Mouse (Mus musculus) left cerebral cortex, postnatal 4 days (tissue): Measurements from ENCODE around the gene Agr3. TPM values are rescaled to one million over a fixed set of nuclear protein-coding genes. Genes with fewer than 3 reads are reported as not detected.

Experiments used
- DNase-seq: peaks from one replicate; pipeline ENCODE4 v3.0.0-alpha.2; 2022
- intact Hi-C: fragments of 180-260 bp; cut with DNase I; formaldehyde crosslinking; loops from one replicate; pipeline ENCODE4 v1.15.1; 2025
- total RNA-seq, 2 experiments: library from RNA; stranded (reverse); gene quantifications; 2 replicates each; pipeline ENCODE4 v1.2.3; 2021

The Agr3 gene
- total RNA-seq = not detected

DNA sequence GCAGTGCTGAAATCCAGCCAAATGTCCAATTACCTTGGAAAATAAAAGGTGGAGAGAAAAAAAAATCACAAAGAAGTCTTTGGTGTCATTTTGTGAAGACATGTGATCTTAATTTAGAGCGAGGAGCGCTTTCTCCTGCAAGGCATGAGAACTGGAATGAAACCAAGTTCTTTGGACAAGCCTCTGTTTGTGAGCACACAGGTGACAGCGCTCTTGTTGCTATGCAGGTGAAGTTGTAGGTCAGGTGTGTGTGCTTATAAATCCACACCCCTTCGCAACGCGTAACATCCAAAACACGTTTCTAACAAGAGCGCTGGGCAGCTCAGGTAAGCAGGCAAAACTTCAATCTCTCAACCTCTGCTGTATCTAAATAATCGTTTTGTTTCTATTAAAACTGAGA, at the start of gene Agr3:
Agr3 (plus strand) TSS at position 219 of the 400 bp plus-strand sequence.
- no peak for DNase-seq
- intact Hi-C loops = no loop called here

GRCm38 (mm10) chr12:35884892-35885558, 40.4 kb upstream of the Agr3 start:
- intact Hi-C loops = no loop called here
- peak; percentile 25 for DNase-seq

DNA sequence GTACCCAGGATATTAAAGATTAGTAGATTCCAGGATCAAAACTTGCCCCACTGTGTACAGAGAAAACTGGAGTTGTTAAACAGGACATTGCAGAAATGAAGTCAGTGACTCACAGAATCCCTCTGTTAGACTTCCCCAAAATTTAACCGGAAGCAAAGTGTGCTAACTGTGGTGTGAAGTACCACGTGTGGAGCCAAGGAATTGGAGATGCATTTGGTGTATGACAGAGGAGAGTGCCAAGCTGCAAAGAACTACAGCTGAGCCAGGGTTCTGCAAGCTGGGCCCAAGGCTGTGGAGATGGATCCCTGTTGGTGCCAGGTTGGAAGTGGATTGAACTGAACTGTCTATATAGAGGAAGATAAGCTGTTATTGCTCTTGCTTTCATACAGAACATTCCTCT, 36.0 kb upstream of the Agr3 start:
- intact Hi-C loops = no loop called here
- DNase-seq = no peak

DNA sequence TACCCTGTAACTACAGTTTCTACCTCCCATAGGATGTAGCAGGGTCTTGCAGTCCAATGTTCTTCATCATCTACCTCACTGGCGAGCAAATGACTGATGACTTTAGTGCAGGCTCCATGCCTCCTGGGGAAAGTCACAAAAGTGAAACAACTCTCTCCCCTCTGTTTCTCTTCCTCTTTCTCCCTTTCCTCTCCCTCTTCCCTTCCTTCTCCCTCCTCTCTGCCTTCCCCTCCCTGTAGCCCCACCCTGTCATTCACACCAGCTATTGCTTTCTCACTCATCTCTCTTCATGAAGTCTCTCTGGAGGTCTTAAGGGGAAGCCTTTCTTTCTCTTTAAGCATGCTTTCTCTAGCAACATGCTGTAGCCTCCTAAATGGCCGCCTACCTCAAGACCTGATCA, 34.7 kb upstream of the Agr3 start:
- no peak for DNase-seq
- intact Hi-C loops = loop anchor here (10.0 kb wide), 1 partner anchor 774 kb away; no protein-coding TSS in a partner anchor

DNA sequence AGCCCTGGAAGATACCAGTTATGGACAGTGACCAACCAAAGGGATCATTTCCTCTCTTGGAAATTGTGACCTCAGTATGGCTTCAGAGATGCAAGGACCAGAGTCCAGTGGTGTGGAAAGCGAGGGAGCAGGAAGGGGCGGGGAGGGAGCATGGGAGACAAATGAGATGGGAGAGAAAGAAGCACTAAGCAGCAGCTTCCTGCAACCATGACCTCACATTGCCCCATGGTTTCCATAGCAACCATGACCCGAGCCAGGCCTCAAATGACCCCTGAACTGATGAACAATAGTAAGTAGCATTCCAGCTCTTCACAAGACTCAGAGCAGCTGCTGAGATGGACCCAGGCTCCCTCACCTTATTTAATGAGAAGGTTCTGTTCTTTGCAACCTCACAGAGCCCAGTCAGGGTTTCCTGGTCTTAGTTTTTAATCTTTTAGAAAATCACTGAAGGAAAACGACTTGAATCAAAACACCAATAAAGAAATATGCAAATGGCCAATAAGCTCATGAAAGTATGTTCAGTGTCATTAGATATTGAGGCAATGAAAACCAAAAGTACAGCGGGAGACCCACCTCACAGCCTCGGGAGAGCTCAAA, 31.0 kb upstream of the Agr3 start:
- DNase-seq = no peak

GRCm38 (mm10) chr12:35895875-35896763, 29.3 kb upstream of the Agr3 start:
- DNase-seq = peak; percentile 75
- intact Hi-C loops = loop anchor here (5.0 to 10.0 kb wide), 3 partner anchors 146 to 769 kb away; partner anchors contain the start of gene Tspan13

More for the DNA sequence above, 31.0 kb upstream of the Agr3 start:
- intact Hi-C loops = loop anchor here (10.0 kb wide), 1 partner anchor 770 kb away; no protein-coding TSS in a partner anchor

- no peak for DNase-seq
- intact Hi-C loops = loop anchor here (5.0 to 10.0 kb wide), 3 partner anchors 145 to 768 kb away; partner anchors contain the start of gene Tspan13
Observed at GRCm38 (mm10) chr12:35896764-35897282, 28.6 kb upstream of the Agr3 start.

- intact Hi-C loops = no loop called here
- DNase-seq = no peak
Observed at GRCm38 (mm10) chr12:35910632-35911031, 14.8 kb upstream of the Agr3 start.

DNA sequence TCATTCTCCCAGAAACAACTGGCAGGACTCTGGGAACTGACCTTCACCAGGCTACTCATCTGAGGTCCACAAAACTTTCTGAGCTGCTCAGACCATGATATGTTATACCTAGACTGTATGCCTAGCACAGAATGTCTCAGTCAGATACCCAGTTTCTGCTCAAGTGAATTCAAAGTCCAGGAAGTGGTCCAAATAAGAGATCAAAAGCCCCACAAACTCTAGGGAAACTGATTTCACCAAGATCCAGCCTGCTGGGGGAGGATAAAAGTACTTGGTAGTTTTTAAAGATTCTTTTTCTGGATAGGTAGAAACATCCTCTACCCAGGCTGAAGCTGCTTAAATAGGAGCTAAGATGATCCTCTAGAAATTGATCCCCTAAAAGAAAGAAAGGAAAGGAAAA, 9.6 kb upstream of the Agr3 start:
- no peak for DNase-seq
- intact Hi-C loops = no loop called here

DNA sequence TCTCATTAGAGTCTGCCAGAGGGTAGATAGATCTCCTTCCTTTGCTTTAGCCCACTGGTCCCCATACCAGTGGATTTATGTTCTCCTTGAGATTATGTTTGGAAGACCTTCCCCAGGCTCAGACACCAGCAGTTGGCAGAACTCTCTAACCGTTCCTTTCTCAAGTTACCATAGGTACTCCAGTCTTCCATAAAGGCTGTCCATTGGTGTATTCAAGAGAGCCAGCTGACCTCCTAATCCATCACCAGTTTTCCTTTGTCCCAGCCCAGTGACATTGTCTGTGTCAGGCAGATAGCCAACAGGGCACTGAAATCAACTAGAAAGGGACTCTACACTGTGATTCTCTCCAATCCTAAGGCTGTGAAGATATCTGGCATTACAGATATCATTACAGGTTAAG, 9.0 kb upstream of the Agr3 start:
- DNase-seq = peak; percentile 12
- intact Hi-C loops = no loop called here

DNA sequence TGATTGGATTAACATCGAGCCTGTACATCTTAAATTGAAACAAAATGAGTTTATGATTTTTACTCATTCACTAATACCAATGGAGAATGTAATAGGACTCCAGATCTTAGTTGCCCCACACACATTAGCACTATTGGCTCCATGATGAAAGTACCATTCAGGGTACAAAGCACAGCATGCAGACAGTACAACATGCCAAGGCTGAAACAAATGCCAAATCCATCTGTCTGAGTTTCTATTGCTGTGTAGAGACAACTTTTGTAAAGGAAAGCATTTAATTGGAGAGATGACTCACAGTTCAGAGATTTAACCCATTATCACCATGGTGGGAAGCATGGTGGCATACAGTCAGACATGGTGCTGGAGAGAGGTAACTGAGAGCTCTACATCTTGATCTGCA, 7.4 kb upstream of the Agr3 start:
- intact Hi-C loops = no loop called here
- DNase-seq = peak; percentile 24

DNA sequence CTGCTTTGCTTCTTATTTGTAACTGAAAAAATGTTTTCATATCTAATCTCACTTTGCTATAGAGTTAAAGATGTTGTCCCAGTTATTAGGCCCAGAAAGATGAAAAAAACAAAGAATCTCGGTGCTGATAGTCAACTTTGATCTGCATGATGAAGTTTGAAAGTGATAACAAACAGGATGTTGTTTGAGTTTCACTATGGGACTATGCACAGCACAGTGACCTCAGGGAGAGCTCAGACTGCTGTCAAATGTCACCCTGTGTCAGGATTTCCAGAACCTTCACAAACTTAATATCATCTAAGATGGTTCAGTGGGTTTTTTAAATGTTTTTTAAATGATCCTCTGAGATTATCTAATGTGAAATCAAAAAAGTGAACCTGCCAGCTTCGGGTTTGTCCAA, 2.4 kb downstream of the Agr3 start:
- no peak for DNase-seq
- intact Hi-C loops = no loop called here

- no peak for DNase-seq
- intact Hi-C loops = no loop called here
Observed at GRCm38 (mm10) chr12:35932816-35933215, 7.4 kb downstream of the Agr3 start.

DNA sequence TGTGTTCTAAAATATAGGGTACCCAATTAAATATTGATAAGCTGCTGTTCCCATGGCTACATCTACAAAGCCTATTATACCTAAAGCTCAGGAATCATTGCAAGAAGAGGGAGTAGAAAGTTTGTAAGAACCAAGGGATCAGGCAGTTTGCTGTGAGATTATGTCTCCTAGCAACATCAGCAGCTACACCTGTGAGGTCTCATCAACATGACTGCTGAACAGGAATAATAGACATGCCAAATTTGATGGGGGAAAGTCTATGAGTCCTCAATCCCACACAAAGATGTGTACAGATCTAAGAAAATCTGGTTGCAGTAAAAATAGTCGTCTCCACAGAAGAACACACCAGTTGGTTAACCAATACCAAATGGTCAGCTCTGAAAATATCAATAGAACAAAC, 26.3 kb downstream of the Agr3 start:
- DNase-seq = no peak
- intact Hi-C loops = no loop called here

DNA sequence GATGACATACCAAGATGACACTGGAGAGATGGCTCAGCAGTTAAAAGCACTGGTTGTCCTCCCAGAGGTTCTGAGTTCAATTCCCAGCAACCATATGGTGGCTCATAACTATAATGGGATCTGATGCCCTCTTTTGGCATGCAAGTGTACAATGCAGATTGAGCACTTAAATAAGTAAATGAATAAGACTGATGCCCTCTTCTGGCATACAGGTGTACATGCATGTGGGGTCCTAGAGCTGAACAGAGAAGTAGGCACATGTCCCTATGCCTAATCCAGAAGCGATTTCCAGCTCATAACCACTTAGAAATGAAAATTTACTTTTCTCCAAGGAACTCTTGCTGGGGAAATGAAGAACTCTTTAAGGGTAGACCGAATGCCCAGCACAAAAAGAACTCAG, 31.8 kb downstream of the Agr3 start:
- no peak for DNase-seq
- intact Hi-C loops = no loop called here

- DNase-seq = no peak
- intact Hi-C loops = no loop called here
Observed at GRCm38 (mm10) chr12:35966098-35966767, 40.8 kb downstream of the Agr3 start.

DNA sequence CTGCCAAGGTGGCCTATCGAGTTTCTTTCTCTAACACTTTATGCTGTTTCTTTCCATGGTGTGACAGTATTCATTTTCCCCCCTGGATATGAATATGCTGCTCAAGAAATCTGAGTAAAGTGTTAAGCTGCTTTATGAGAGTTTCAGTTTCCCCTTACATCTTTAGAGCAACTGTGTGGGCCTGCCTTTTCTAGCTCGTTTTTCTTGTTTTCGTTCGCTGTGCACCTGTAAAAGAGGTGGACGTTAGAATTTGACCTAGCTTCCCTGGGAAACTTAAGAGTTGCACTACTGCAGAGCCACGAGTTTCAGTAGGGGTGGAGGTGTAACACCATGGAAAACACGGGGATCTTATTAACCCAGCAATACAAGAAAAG, 41.3 kb downstream of the Agr3 start:
- intact Hi-C loops = no loop called here
- DNase-seq = no peak

DNA sequence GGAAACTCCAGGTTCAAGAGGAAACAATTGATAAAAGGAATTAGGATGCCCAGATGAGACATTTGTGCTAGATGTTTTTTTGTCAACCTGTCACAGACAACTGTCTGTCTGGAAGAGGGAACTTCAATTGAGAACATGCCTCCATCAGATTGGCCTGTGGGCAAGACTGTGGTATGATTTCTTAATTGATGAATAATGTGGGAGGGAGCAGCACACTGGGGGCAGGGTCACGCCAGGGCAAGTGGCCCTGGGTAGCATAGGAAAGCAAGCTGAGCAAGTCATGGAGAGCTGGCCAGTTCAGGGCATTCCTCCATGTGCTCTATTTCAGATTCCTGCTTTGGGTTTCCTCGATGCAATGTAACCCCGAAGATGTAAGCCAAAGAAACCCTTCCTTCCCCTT, 50.5 kb downstream of the Agr3 start:
- DNase-seq = no peak
- intact Hi-C loops = no loop called here

- no peak for DNase-seq
- intact Hi-C loops = no loop called here
Observed at GRCm38 (mm10) chr12:35977633-35978246, 52.3 kb downstream of the Agr3 start.

GRCm38 (mm10) chr12:35979625-35980024, 54.2 kb downstream of the Agr3 start:
- DNase-seq = no peak
- intact Hi-C loops = no loop called here
